Mouse (Mus musculus) heart, embryonic 13.5 days (tissue): ENCODE results near the gene Cmss1. TPM values are rescaled to one million over a fixed set of nuclear protein-coding genes. Genes with fewer than 3 reads are reported as not detected.

ENCODE experiments used
- ATAC-seq: fragments of 200-750 bp; cut with Nextera tagmentation; 2 replicates; pipeline ENCODE4 v1.8.0; 2017; ENCODE audit warnings: moderate TSS enrichment; ENCODE audit not compliant: insufficient number of reproducible peaks, low FRiP score, low TSS enrichment; ENCODE audit errors: extremely low read depth
- H3K27ac ChIP-seq: fragments of 300-500 bp; sonication (generic); replicated peaks from 2 replicates; pipeline ENCODE4 v1.5.1; 2015; ENCODE audit warnings: moderate library complexity, mild to moderate bottlenecking, inconsistent platforms
- H3K27me3 ChIP-seq: fragments of 300-500 bp; sonication (generic); replicated peaks from 2 replicates; pipeline ENCODE4 v1.6.1; 2015; ENCODE audit warnings: mild to moderate bottlenecking, inconsistent platforms
- H3K36me3 ChIP-seq: fragments of 300-500 bp; sonication (generic); 2 replicates; pipeline ENCODE4 v1.6.1; 2015; ENCODE audit warnings: mild to moderate bottlenecking, inconsistent platforms
- H3K4me1 ChIP-seq: fragments of 300-500 bp; sonication (generic); 2 replicates; pipeline ENCODE4 v1.6.1; 2015; ENCODE audit warnings: inconsistent platforms
- H3K4me2 ChIP-seq: fragments of 300-500 bp; sonication (generic); 2 replicates; pipeline ENCODE4 v1.6.1; 2015; ENCODE audit warnings: inconsistent platforms, mild to moderate bottlenecking, moderate library complexity
- H3K4me3 ChIP-seq: fragments of 300-500 bp; sonication (generic); 2 replicates; pipeline ENCODE4 v1.5.1; 2015; ENCODE audit warnings: moderate library complexity, mild to moderate bottlenecking, inconsistent platforms
- H3K9ac ChIP-seq: fragments of 300-500 bp; sonication (generic); 2 replicates; pipeline ENCODE4 v1.6.1; 2015; ENCODE audit warnings: inconsistent platforms, mild to moderate bottlenecking, moderate library complexity
- H3K9me3 ChIP-seq: fragments of 300-500 bp; sonication (generic); 2 replicates; pipeline ENCODE4 v1.6.1; 2016; ENCODE audit warnings: inconsistent platforms
- WGBS: fragments of 180-500 bp; shearing (Covaris S2); methylation state at CpG from one replicate; pipeline ENCODE4 v1.1.7; 2015; ENCODE audit warnings: mixed read lengths; 5-methylcytosine and 5-hydroxymethylcytosine counted together
- polyA plus RNA-seq: library from polyadenylated mRNA; unstranded; fragments of >200 nt; fragmentation: Nextera tagmentation; extraction: Ambion mirVana; gene quantifications from 2 replicates; pipeline ENCODE4 v1.2.1, GENCODE M21; 2015

Cmss1 gene
- polyA plus RNA-seq, 1 experiment from 2014 or later: 32.2 TPM

GRCm38 (mm10) chr16:57580041-57580440 lies 26.6 kb downstream of the Cmss1 start:
- ATAC-seq: no peak
- peak overlapping the region; percentile 57 for H3K27ac ChIP-seq
- no peak overlapping the region for H3K4me3 ChIP-seq
- no peaks in the 10 kb centered on the region for H3K27me3 ChIP-seq
- H3K36me3 ChIP-seq: peaks cover 22% of the 10 kb centered on the region
- 44% methylated on average over 7 of the region's 7 CpGs for WGBS
- no peak overlapping the region for H3K9ac ChIP-seq
- H3K4me2 ChIP-seq: no peak overlapping the region
- peaks cover 26% of the 10 kb centered on the region for H3K4me1 ChIP-seq
- no peaks in the 10 kb centered on the region for H3K9me3 ChIP-seq

GRCm38 (mm10) chr16:57577519-57577918 lies 29.1 kb downstream of the Cmss1 start:
- Histone ChIP-seq H3K27ac (no peak overlapping the region), H3K4me1 (peaks cover 39% of the 10 kb centered on the region), H3K4me3 (no peak overlapping the region), H3K36me3 (peaks cover 28% of the 10 kb centered on the region), H3K27me3 (no peaks in the 10 kb centered on the region), H3K4me2 (no peak overlapping the region), H3K9ac (no peak overlapping the region), H3K9me3 (no peaks in the 10 kb centered on the region)
- 91% methylated on average over 1 of the region's 1 CpGs for WGBS
- ATAC-seq: no peak

- WGBS: 93% methylated on average over 1 of the region's 1 CpGs
- Histone ChIP-seq H3K4me3 (no peak overlapping the region), H3K4me2 (no peak overlapping the region), H3K27me3 (no peaks in the 10 kb centered on the region), H3K9me3 (no peaks in the 10 kb centered on the region), H3K36me3 (peaks cover 42% of the 10 kb centered on the region), H3K4me1 (peaks cover 48% of the 10 kb centered on the region), H3K9ac (no peak overlapping the region), H3K27ac (no peak overlapping the region)
- no peak for ATAC-seq
These were observed 30.8 kb downstream of the Cmss1 start for GRCm38 (mm10) chr16:57575764-57576388.

- Histone ChIP-seq H3K27ac (no peak overlapping the region), H3K9ac (no peak overlapping the region), H3K27me3 (no peaks in the 10 kb centered on the region), H3K4me1 (peaks cover 41% of the 10 kb centered on the region), H3K9me3 (no peaks in the 10 kb centered on the region), H3K36me3 (peaks cover 58% of the 10 kb centered on the region), H3K4me3 (no peak overlapping the region), H3K4me2 (no peak overlapping the region)
- ATAC-seq: no peak
- WGBS: 67% methylated on average over 1 of the region's 1 CpGs
These were observed 32.8 kb downstream of the Cmss1 start for GRCm38 (mm10) chr16:57573831-57574230.

GRCm38 (mm10) chr16:57570789-57571311 lies 35.8 kb downstream of the Cmss1 start:
- WGBS: 89% methylated on average over 5 of the region's 5 CpGs
- no peak overlapping the region for H3K27ac ChIP-seq
- H3K4me1 ChIP-seq: peaks cover 39% of the 10 kb centered on the region
- H3K9ac ChIP-seq: no peak overlapping the region
- H3K36me3 ChIP-seq: peaks cover 51% of the 10 kb centered on the region
- H3K4me2 ChIP-seq: no peak overlapping the region
- no peak for ATAC-seq
- H3K27me3 ChIP-seq: no peaks in the 10 kb centered on the region
- no peak overlapping the region for H3K4me3 ChIP-seq
- no peaks in the 10 kb centered on the region for H3K9me3 ChIP-seq

GRCm38 (mm10) chr16:57568648-57569404 lies 37.8 kb downstream of the Cmss1 start:
- peaks cover 47% of the 10 kb centered on the region for H3K36me3 ChIP-seq
- no peak overlapping the region for H3K9ac ChIP-seq
- no peaks in the 10 kb centered on the region for H3K27me3 ChIP-seq
- H3K4me2 ChIP-seq: no peak overlapping the region
- H3K4me1 ChIP-seq: peaks cover 44% of the 10 kb centered on the region
- ATAC-seq: no peak
- no peaks in the 10 kb centered on the region for H3K9me3 ChIP-seq
- H3K27ac ChIP-seq: no peak overlapping the region
- WGBS: 76% methylated on average over 7 of the region's 7 CpGs
- no peak overlapping the region for H3K4me3 ChIP-seq

GRCm38 (mm10) chr16:57566215-57566614 lies 40.4 kb downstream of the Cmss1 start:
- no peak overlapping the region for H3K9ac ChIP-seq
- H3K9me3 ChIP-seq: no peaks in the 10 kb centered on the region
- peak overlapping the region; percentile 30 for H3K27ac ChIP-seq
- peaks cover 35% of the 10 kb centered on the region for H3K36me3 ChIP-seq
- H3K4me3 ChIP-seq: no peak overlapping the region
- 43% methylated on average over 3 of the region's 3 CpGs for WGBS
- H3K27me3 ChIP-seq: no peaks in the 10 kb centered on the region
- no peak overlapping the region for H3K4me2 ChIP-seq
- peaks cover 44% of the 10 kb centered on the region for H3K4me1 ChIP-seq
- no peak for ATAC-seq

GRCm38 (mm10) chr16:57564807-57565206 lies 41.9 kb downstream of the Cmss1 start:
- Histone ChIP-seq H3K9me3 (no peaks in the 10 kb centered on the region), H3K27me3 (no peaks in the 10 kb centered on the region), H3K27ac (peak overlapping the region; percentile 34; the same call in 1 of the 2 replicates)

GRCm38 (mm10) chr16:57563453-57563852 lies 43.2 kb downstream of the Cmss1 start:
- 29% methylated on average over 3 of the region's 3 CpGs for WGBS
- Histone ChIP-seq H3K27me3 (no peaks in the 10 kb centered on the region), H3K36me3 (peaks cover 19% of the 10 kb centered on the region), H3K9ac (no peak overlapping the region), H3K4me1 (peaks cover 43% of the 10 kb centered on the region), H3K4me2 (no peak overlapping the region), H3K27ac (peak overlapping the region; percentile 69), H3K9me3 (no peaks in the 10 kb centered on the region), H3K4me3 (no peak overlapping the region)
- no peak for ATAC-seq

More at GRCm38 (mm10) chr16:57564807-57565206, 41.9 kb downstream of the Cmss1 start:
- no peak for ATAC-seq
- Histone ChIP-seq H3K4me3 (no peak overlapping the region), H3K4me1 (peaks cover 48% of the 10 kb centered on the region), H3K4me2 (no peak overlapping the region), H3K9ac (no peak overlapping the region), H3K36me3 (peaks cover 25% of the 10 kb centered on the region)
- 49% methylated on average over 1 of the region's 1 CpGs for WGBS

GRCm38 (mm10) chr16:57560185-57560584 lies 46.5 kb downstream of the Cmss1 start:
- Histone ChIP-seq H3K27ac (no peak overlapping the region), H3K9ac (no peak overlapping the region), H3K27me3 (no peaks in the 10 kb centered on the region), H3K4me2 (no peak overlapping the region), H3K36me3 (peaks cover 17% of the 10 kb centered on the region), H3K4me3 (no peak overlapping the region), H3K4me1 (peaks cover 47% of the 10 kb centered on the region), H3K9me3 (no peaks in the 10 kb centered on the region)
- no peak for ATAC-seq
- WGBS: 80% methylated on average over 1 of the region's 1 CpGs

GRCm38 (mm10) chr16:57558258-57558657 lies 48.4 kb downstream of the Cmss1 start:
- Histone ChIP-seq H3K4me2 (no peak overlapping the region), H3K36me3 (peaks cover 24% of the 10 kb centered on the region), H3K9ac (no peak overlapping the region), H3K9me3 (no peaks in the 10 kb centered on the region), H3K4me1 (peaks cover 54% of the 10 kb centered on the region), H3K27ac (no peak overlapping the region), H3K27me3 (no peaks in the 10 kb centered on the region), H3K4me3 (no peak overlapping the region)
- no peak for ATAC-seq
- WGBS: 81% methylated on average over 3 of the region's 3 CpGs
